Mouse (Mus musculus) bone marrow macrophage, adult 2 months (primary cell): ENCODE measurements around the gene Ablim1. TPM values are rescaled to one million over a fixed set of nuclear protein-coding genes. Genes with fewer than 3 reads are reported as not detected.

Experiments used
- H3K27ac ChIP-seq: 2 replicates; pipeline ENCODE4 v1.5.1; 2012; ENCODE audit warnings: low read depth, low read length; ENCODE audit not compliant: insufficient read depth
- H3K4me1 ChIP-seq: 2 replicates; pipeline ENCODE4 v1.6.1; 2012; ENCODE audit warnings: low read length; ENCODE audit not compliant: control insufficient read depth, insufficient read depth
- H3K4me3 ChIP-seq: 2 replicates; pipeline ENCODE4 v1.5.1; 2012; ENCODE audit warnings: mild to moderate bottlenecking, low read length, moderate library complexity; ENCODE audit not compliant: insufficient read depth
- CTCF ChIP-seq: IDR thresholded peaks from 2 replicates; pipeline ENCODE4 v1.5.1; 2012; ENCODE audit warnings: low read depth, mild to moderate bottlenecking, low read length, moderate library complexity
- POLR2A ChIP-seq: IDR thresholded peaks from 2 replicates; pipeline ENCODE4 v1.6.1; 2012; ENCODE audit warnings: mild to moderate bottlenecking, low read depth, low read length, borderline replicate concordance
- polyA plus RNA-seq: library from polyadenylated mRNA; stranded (reverse); fragments of >200 nt; gene quantifications from 2 replicates; pipeline ENCODE4 v1.2.4, GENCODE M21; 2012; ENCODE audit not compliant: missing spikeins, insufficient read depth, insufficient read length

Gene Ablim1
- polyA plus RNA-seq, 1 experiment = 0.25 TPM

- Histone ChIP-seq H3K4me1 (no peaks in the 10 kb centered on the region), H3K4me3 (no peak overlapping the region), H3K27ac (no peak overlapping the region)
- no peak for TF ChIP-seq POLR2A
- no peak for TF ChIP-seq CTCF
These were observed 77.2 kb downstream of the Ablim1 start for GRCm38 (mm10) chr19:57237534-57237933.

GRCm38 (mm10) chr19:57236647-57237046 lies 78.1 kb downstream of the Ablim1 start:
- no peak for TF ChIP-seq POLR2A
- no peak for TF ChIP-seq CTCF
- Histone ChIP-seq H3K27ac (no peak overlapping the region), H3K4me3 (no peak overlapping the region), H3K4me1 (no peaks in the 10 kb centered on the region)

- H3K27ac ChIP-seq = no peak overlapping the region
- H3K4me3 ChIP-seq = no peak overlapping the region
- TF ChIP-seq CTCF (no peak), POLR2A (no peak)
- H3K4me1 ChIP-seq = no peaks in the 10 kb centered on the region
These were observed 78.8 kb downstream of the Ablim1 start for GRCm38 (mm10) chr19:57235931-57236330.

- no peak overlapping the region for H3K4me3 ChIP-seq
- no peak overlapping the region for H3K27ac ChIP-seq
- no peaks in the 10 kb centered on the region for H3K4me1 ChIP-seq
- no peak for TF ChIP-seq POLR2A
These were observed 83.7 kb downstream of the Ablim1 start for GRCm38 (mm10) chr19:57230996-57231395.

- no peaks in the 10 kb centered on the region for H3K4me1 ChIP-seq
- H3K4me3 ChIP-seq = no peak overlapping the region
- H3K27ac ChIP-seq = no peak overlapping the region
- TF ChIP-seq CTCF (no peak), POLR2A (no peak)
These were observed 85.6 kb downstream of the Ablim1 start for GRCm38 (mm10) chr19:57229161-57229560.

GRCm38 (mm10) chr19:57228576-57228975 lies 86.1 kb downstream of the Ablim1 start:
- Histone ChIP-seq H3K27ac (no peak overlapping the region), H3K4me3 (no peak overlapping the region), H3K4me1 (no peaks in the 10 kb centered on the region)
- TF ChIP-seq POLR2A (no peak), CTCF (no peak)

- H3K27ac ChIP-seq = no peak overlapping the region
- no peak for TF ChIP-seq CTCF
- TF ChIP-seq POLR2A = no peak
- no peak overlapping the region for H3K4me3 ChIP-seq
These were observed 90.3 kb downstream of the Ablim1 start for GRCm38 (mm10) chr19:57224390-57224789.

GRCm38 (mm10) chr19:57223686-57224085 lies 91.0 kb downstream of the Ablim1 start:
- no peak for TF ChIP-seq POLR2A
- no peak overlapping the region for H3K27ac ChIP-seq
- H3K4me1 ChIP-seq = no peaks in the 10 kb centered on the region
- no peak overlapping the region for H3K4me3 ChIP-seq

More at GRCm38 (mm10) chr19:57224390-57224789, 90.3 kb downstream of the Ablim1 start:
- H3K4me1 ChIP-seq = no peaks in the 10 kb centered on the region

- Histone ChIP-seq H3K4me3 (no peak overlapping the region), H3K4me1 (no peaks in the 10 kb centered on the region), H3K27ac (no peak overlapping the region)
- no peak for TF ChIP-seq POLR2A
- no peak for TF ChIP-seq CTCF
These were observed 92.1 kb downstream of the Ablim1 start for GRCm38 (mm10) chr19:57222657-57223056.

- H3K4me3 ChIP-seq = no peak overlapping the region
- TF ChIP-seq POLR2A = no peak
- H3K4me1 ChIP-seq = no peaks in the 10 kb centered on the region
- no peak overlapping the region for H3K27ac ChIP-seq
These were observed 93.0 kb downstream of the Ablim1 start for GRCm38 (mm10) chr19:57221684-57222235.

GRCm38 (mm10) chr19:57219758-57220157 lies 95.0 kb downstream of the Ablim1 start:
- Histone ChIP-seq H3K27ac (no peak overlapping the region), H3K4me1 (no peaks in the 10 kb centered on the region), H3K4me3 (no peak overlapping the region)
- TF ChIP-seq POLR2A (no peak), CTCF (no peak)
